Comparison of ENCODE assay signal across 8 mouse cellular contexts in the genomic region with DNA sequence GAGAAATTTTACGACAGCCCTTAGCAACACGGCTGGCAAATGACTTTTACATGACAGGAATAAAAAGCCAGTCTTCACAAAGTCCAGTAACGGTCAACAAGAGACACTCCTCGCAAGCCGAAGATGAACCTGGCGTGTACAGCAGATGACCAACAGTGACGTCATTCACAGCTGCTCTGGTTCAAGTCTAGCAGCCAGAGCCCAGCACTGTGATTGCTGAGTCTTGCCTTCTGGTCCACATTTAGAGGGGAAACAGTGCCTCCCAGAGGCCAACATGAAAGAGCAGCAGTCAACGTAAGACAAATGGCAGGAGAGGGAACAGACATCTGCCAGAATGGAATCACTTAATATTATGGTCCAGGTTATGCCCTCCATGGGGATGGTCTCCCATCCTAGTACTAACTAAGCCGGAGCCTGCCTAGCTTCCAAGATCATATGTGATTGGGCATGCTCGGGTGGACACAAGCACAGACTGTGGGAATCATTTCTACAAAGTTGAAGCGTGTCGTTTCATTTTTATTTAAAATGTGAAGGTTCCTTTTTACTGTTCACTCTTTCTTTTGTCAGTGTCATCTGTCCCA. TPM values are rescaled to one million over a fixed set of nuclear protein-coding genes. Genes with fewer than 3 reads are reported as not detected.
DNase-seq lines count a peak whose midpoint lies in the region; ATAC-seq and TF ChIP-seq lines count a peak whose summit lies in the region.

No protein-coding gene starts in this region.

- intact Hi-C loops in heart, postnatal 14 days (cut with DNase I): loop anchor here (5.0 to 10.0 kb wide), 3 partner anchors 36 to 153 kb away; partner anchors contain the start of genes G3bp2 and Rchy1

- H3K4me3 ChIP-seq in CH12.LX (replicated peaks in 1 of 3; ENCODE audit: low read depth in 2 of 3, low read length in 2 of 3, poor library complexity in 1 of 3): no peak overlapping the region
- no peak overlapping the region for H3K4me3 ChIP-seq in bone marrow macrophage, adult 2 months (ENCODE audit: insufficient read depth, low read length)
- H3K4me3 ChIP-seq in forebrain, embryonic 11.5 days (ENCODE audit: low read depth, low read length): no peak overlapping the region
- no peak overlapping the region for H3K4me3 ChIP-seq in liver, postnatal 0 days (ENCODE audit: low read depth, low read length)
- no peak overlapping the region for H3K4me3 ChIP-seq in neural tube, embryonic 15.5 days (replicated peaks)

- TF ChIP-seq EP300 in CH12.LX (IDR thresholded peaks at IDR 0.05; ENCODE audit: low read length): no peak
- no peak for TF ChIP-seq EP300 in liver, postnatal 0 days (IDR thresholded peaks at IDR 0.05; ENCODE audit: low read depth)

- TF ChIP-seq POLR2A in CH12.LX (IDR thresholded peaks at IDR 0.05; ENCODE audit: low read depth, low read length): no peak
- no peak for TF ChIP-seq POLR2A in bone marrow macrophage, adult 2 months (IDR thresholded peaks at IDR 0.05; ENCODE audit: borderline replicate concordance, low read depth, low read length)

- dilution Hi-C loops in CH12.LX (cut with MboI; ENCODE audit: extremely low pct_ligation_motif_present, extremely low pct_unique_long_range_greater_than_20kb, low sequenced_read_pairs): no loop called here

- TF ChIP-seq RAD21 in CH12.LX (IDR thresholded peaks at IDR 0.05; ENCODE audit: low read depth, low read length): peak; percentile 93

- no peaks in the 10 kb centered on the region for H3K27me3 ChIP-seq in CH12.LX (replicated peaks)
- H3K27me3 ChIP-seq in forebrain, embryonic 11.5 days (ENCODE audit: control insufficient read depth, insufficient read depth, low read length): no peaks in the 10 kb centered on the region
- H3K27me3 ChIP-seq in liver, postnatal 0 days (ENCODE audit: insufficient read depth, low read length): no peaks in the 10 kb centered on the region; the same call in 1 of the 2 replicates
- H3K27me3 ChIP-seq in neural tube, embryonic 15.5 days (replicated peaks): no peaks in the 10 kb centered on the region

- peak; percentile 65; the same call in 1 of the 2 replicates for ATAC-seq in forebrain, embryonic 11.5 days (replicated peaks; ENCODE audit: low FRiP score)
- ATAC-seq in liver, postnatal 0 days: peak; percentile 85
- peak; percentile 65; the same call in 1 of the 2 replicates for ATAC-seq in neural tube, embryonic 15.5 days (ENCODE audit: low FRiP score)

- peaks cover 0 to 11% of the 10 kb centered on the region in 2 experiments for H3K36me3 ChIP-seq in CH12.LX (replicated peaks in 1 of 2; ENCODE audit: control insufficient read depth in 1 of 2, insufficient read depth in 1 of 2, low read length in 1 of 2)
- H3K36me3 ChIP-seq in forebrain, embryonic 11.5 days (ENCODE audit: control insufficient read depth, insufficient read depth, low read length): no peaks in the 10 kb centered on the region
- H3K36me3 ChIP-seq in liver, postnatal 0 days (replicated peaks; ENCODE audit: insufficient read depth, low read length): no peaks in the 10 kb centered on the region
- no peaks in the 10 kb centered on the region for H3K36me3 ChIP-seq in neural tube, embryonic 15.5 days

- no peaks in the 10 kb centered on the region for H3K79me2 ChIP-seq in CH12.LX (replicated peaks; ENCODE audit: control insufficient read depth, extremely low read depth, insufficient read depth, poor library complexity, severe bottlenecking)

- TF ChIP-seq CTCF in CH12.LX (conservative IDR thresholded peaks at IDR 0.05 in 1 of 2, IDR thresholded peaks at IDR 0.05 in 1 of 2; ENCODE audit: low read depth in 2 of 2, low read length in 2 of 2): peak; percentile 62 to 91
- peak; percentile 59 for TF ChIP-seq CTCF in bone marrow macrophage, adult 2 months (IDR thresholded peaks at IDR 0.05; ENCODE audit: low read depth, low read length)
- TF ChIP-seq CTCF in liver, postnatal 0 days (IDR thresholded peaks at IDR 0.05; ENCODE audit: low read depth): peak; percentile 93

- no peak overlapping the region for H3K27ac ChIP-seq in CH12.LX (ENCODE audit: insufficient read depth, low read depth)
- no peak overlapping the region for H3K27ac ChIP-seq in bone marrow macrophage, adult 2 months (ENCODE audit: insufficient read depth, low read depth, low read length)
- no peak overlapping the region for H3K27ac ChIP-seq in forebrain, embryonic 11.5 days (ENCODE audit: low read depth, low read length)
- no peak overlapping the region for H3K27ac ChIP-seq in liver, postnatal 0 days (ENCODE audit: low read depth)
- H3K27ac ChIP-seq in neural tube, embryonic 15.5 days (replicated peaks): no peak overlapping the region

- WGBS in forebrain, embryonic 11.5 days: 58% methylated on average over 12 of the region's 12 CpGs
- WGBS in liver, postnatal 0 days (ENCODE audit: insufficient replicate concordance): 60% methylated on average over 12 of the region's 12 CpGs
- WGBS in neural tube, embryonic 15.5 days: 47% methylated on average over 12 of the region's 12 CpGs

- H3K4me2 ChIP-seq in CH12.LX (ENCODE audit: insufficient read depth, low read depth, poor library complexity, severe bottlenecking): no peak overlapping the region
- no peak overlapping the region for H3K4me2 ChIP-seq in forebrain, embryonic 11.5 days (ENCODE audit: low read depth, low read length, severe bottlenecking)
- no peak overlapping the region for H3K4me2 ChIP-seq in liver, postnatal 0 days (ENCODE audit: low read depth, low read length)
- H3K4me2 ChIP-seq in neural tube, embryonic 15.5 days: no peak overlapping the region

- H3K9ac ChIP-seq in CH12.LX (ENCODE audit: insufficient read depth, low read depth): no peak overlapping the region
- H3K9ac ChIP-seq in forebrain, embryonic 11.5 days (ENCODE audit: low read length): no peak overlapping the region
- H3K9ac ChIP-seq in liver, postnatal 0 days (replicated peaks): no peak overlapping the region
- H3K9ac ChIP-seq in neural tube, embryonic 15.5 days (replicated peaks): no peak overlapping the region

- H3K4me1 ChIP-seq in CH12.LX (ENCODE audit: control insufficient read depth in 1 of 2, insufficient read depth in 2 of 2): no peaks in the 10 kb centered on the region
- H3K4me1 ChIP-seq in bone marrow macrophage, adult 2 months (ENCODE audit: control insufficient read depth, insufficient read depth, low read length): peaks cover 6% of the 10 kb centered on the region
- no peaks in the 10 kb centered on the region for H3K4me1 ChIP-seq in forebrain, embryonic 11.5 days (replicated peaks; ENCODE audit: control insufficient read depth, insufficient read depth, low read length)
- 0 out of 2 replicates have a peak, but pooled peaks cover 3% of the 10 kb centered on the region for H3K4me1 ChIP-seq in liver, postnatal 0 days (ENCODE audit: insufficient read depth)
- H3K4me1 ChIP-seq in neural tube, embryonic 15.5 days: peaks cover under 1% of the 10 kb centered on the region; the same call in 1 of the 2 replicates

- in situ Hi-C loops in CH12.LX (cut with MboI; ENCODE audit: low pct_ligation_motif_present, low pct_unique_long_range_greater_than_20kb, low sequenced_read_pairs): no loop called here

- peaks cover 2% of the 10 kb centered on the region for H3K9me3 ChIP-seq in CH12.LX (replicated peaks; ENCODE audit: low read length)
- H3K9me3 ChIP-seq in forebrain, embryonic 11.5 days (ENCODE audit: control insufficient read depth, low read length): no peaks in the 10 kb centered on the region
- H3K9me3 ChIP-seq in liver, postnatal 0 days (ENCODE audit: low read length): no peaks in the 10 kb centered on the region
- no peaks in the 10 kb centered on the region for H3K9me3 ChIP-seq in neural tube, embryonic 15.5 days (replicated peaks)

- DNase-seq in CH12.LX (ENCODE audit: extremely low read depth): peak; percentile 77
- peak; percentile 70 for DNase-seq in forebrain, embryonic 11.5 days (ENCODE audit: low spot score)
- peak; percentile 80 to 84 for DNase-seq in heart, postnatal 14 days
- peak; percentile 75 to 86 for DNase-seq in kidney, postnatal 36 days
- peak; percentile 73 for DNase-seq in liver, postnatal 0 days
- peak; percentile 70 for DNase-seq in thymus, postnatal 25 days

TF ChIP-seq in CH12.LX, 34 proteins besides CTCF, POLR2A, EP300 and RAD21 (continues in another document):
- TF ChIP-seq TBP (conservative IDR thresholded peaks at IDR 0.05; ENCODE audit: low read depth, low read length): no peak
- TF ChIP-seq JUN (IDR thresholded peaks at IDR 0.05; ENCODE audit: insufficient read depth, low read depth, low read length): peak; percentile 87
- no peak for TF ChIP-seq ZNF384 (IDR thresholded peaks at IDR 0.05; ENCODE audit: low read depth, low read length)
- peak; percentile 43; the same call in 1 of the 2 replicates for TF ChIP-seq MEF2A (IDR thresholded peaks at IDR 0.05; ENCODE audit: borderline replicate concordance, low read depth, low read length)
- no peak for TF ChIP-seq MXI1 (IDR thresholded peaks at IDR 0.05; ENCODE audit: low read depth, low read length)
- no peak for TF ChIP-seq NRF1 (IDR thresholded peaks at IDR 0.05; ENCODE audit: low read depth, low read length)
- TF ChIP-seq E2F4 (IDR thresholded peaks at IDR 0.05; ENCODE audit: insufficient replicate concordance, low read depth, low read length): no peak
- peak; percentile 90 for TF ChIP-seq JUND (conservative IDR thresholded peaks at IDR 0.05; ENCODE audit: low read depth, low read length)
- TF ChIP-seq MAZ (IDR thresholded peaks at IDR 0.05; ENCODE audit: low read depth, low read length): no peak
- peak; percentile 50; the same call in 1 of the 2 replicates for TF ChIP-seq ETS1 (conservative IDR thresholded peaks at IDR 0.05; ENCODE audit: low read depth, low read length)

RNA-seq across cellular contexts. Expression of gene Uso1, which starts 19.8 kb away (rescaled TPM):
- total RNA-seq in CH12.LX (2012; rRNA removed) (20.9 and 22.7 TPM in 2 replicates), CH12.LX (2014; rRNA removed) (16.9 and 19.9 TPM in 2 replicates)
- 55.6 and 63.7 TPM in 2 replicates for polyA plus RNA-seq in CH12.LX (2012; ENCODE audit: insufficient read length, low read depth)
- 44.4 and 47.3 TPM in 2 replicates for polyA plus RNA-seq in bone marrow macrophage, adult 2 months (2012; ENCODE audit: insufficient read depth, insufficient read length, missing spikeins)
- polyA plus RNA-seq in forebrain, embryonic 11.5 days (2014; fragmentation: Nextera tagmentation; extraction: Ambion mirVana): 24.2 and 25.7 TPM in 2 replicates
- total RNA-seq in heart, postnatal 14 days (2021): 10 to 100 TPM; 36.8 to 38.2 TPM
- 22.0 and 22.2 TPM in 2 replicates for polyA plus RNA-seq in liver, postnatal 0 days (2015; fragmentation: Nextera tagmentation; extraction: Ambion mirVana)
- polyA plus RNA-seq in neural tube, embryonic 15.5 days (2015; fragmentation: Nextera tagmentation; extraction: Ambion mirVana): 36.5 and 37.9 TPM in 2 replicates

RNA-seq across cellular contexts. Expression of gene G3bp2, which starts 34.4 kb away (rescaled TPM):
- total RNA-seq in CH12.LX (2012; rRNA removed): 38.8 and 55.9 TPM in 2 replicates
- 99.7 and 103 TPM in 2 replicates for total RNA-seq in CH12.LX (2014; rRNA removed)
- 106 and 114 TPM in 2 replicates for polyA plus RNA-seq in CH12.LX (2012; ENCODE audit: insufficient read length, low read depth)
- polyA plus RNA-seq in bone marrow macrophage, adult 2 months (2012; ENCODE audit: insufficient read depth, insufficient read length, missing spikeins): 100 and 112 TPM in 2 replicates
- 269 and 276 TPM in 2 replicates for polyA plus RNA-seq in forebrain, embryonic 11.5 days (2014; fragmentation: Nextera tagmentation; extraction: Ambion mirVana)
- total RNA-seq in heart, postnatal 14 days (2021): 10 to 100 TPM; 69.1 to 70.7 TPM
- 46.7 and 50.1 TPM in 2 replicates for polyA plus RNA-seq in liver, postnatal 0 days (2015; fragmentation: Nextera tagmentation; extraction: Ambion mirVana)
- 325 and 357 TPM in 2 replicates for polyA plus RNA-seq in neural tube, embryonic 15.5 days (2015; fragmentation: Nextera tagmentation; extraction: Ambion mirVana)
